Mouse (Mus musculus) adrenal gland, postnatal 4 days (tissue): ENCODE measurements around the gene Arpp19. TPM values are rescaled to one million over a fixed set of nuclear protein-coding genes. Genes with fewer than 3 reads are reported as not detected.
A peak's percentile ranks its signal among the peaks of the same experiment; 100 is the strongest.

Source experiments
- DNase-seq, 2 experiments: peaks; one replicate each; pipeline ENCODE4 v3.0.0; 2021 to 2022; ENCODE audit warnings: low spot score in 2 of 2, mixed read lengths in 2 of 2
- long read RNA-seq, 2 experiments: library from polyadenylated mRNA; stranded (forward); transcript quantifications; one replicate each; pipeline ENCODE4 v2.0.0; 2021
- total RNA-seq, 2 experiments: library from RNA; stranded (reverse); gene quantifications; 2 replicates each; pipeline ENCODE4 v1.2.3; 2021

The Arpp19 gene
- 100 to 1,000 TPM; 246 to 283 TPM for total RNA-seq
- long read RNA-seq, experiment 1, full-length matches to known transcripts: 178 of 186 reads
- long read RNA-seq, experiment 1, partial matches to known transcripts: 1 of 186 reads
- long read RNA-seq, experiment 1, other reads (novel, unspliced or antisense): 7 of 186 reads
- long read RNA-seq, experiment 2, full-length matches to known transcripts: 148 of 162 reads
- long read RNA-seq, experiment 2, partial matches to known transcripts: 9 of 162 reads
- long read RNA-seq, experiment 2, other reads (novel, unspliced or antisense): 5 of 162 reads

- DNase-seq: peak; percentile 53 to 69
Measured at GRCm38 (mm10) chr9:75037451-75038356, at the start of gene Arpp19. TSS of gene Arpp19 (plus strand) at chr9:75037614.

GRCm38 (mm10) chr9:74988893-74989460 lies 48.4 kb upstream of the Arpp19 start:
- DNase-seq: no peak

- DNase-seq: no peak
Measured at GRCm38 (mm10) chr9:74989990-74990389, 47.4 kb upstream of the Arpp19 start.

- no peak for DNase-seq
Measured at GRCm38 (mm10) chr9:74994611-74995257, 42.7 kb upstream of the Arpp19 start.

- no peak for DNase-seq
Measured at GRCm38 (mm10) chr9:74996349-74996748, 41.1 kb upstream of the Arpp19 start.

- no peak for DNase-seq
Measured at GRCm38 (mm10) chr9:74997976-74998375, 39.4 kb upstream of the Arpp19 start.

- no peak for DNase-seq
Measured at GRCm38 (mm10) chr9:75001006-75001405, 36.4 kb upstream of the Arpp19 start.

- DNase-seq: no peak
Measured at GRCm38 (mm10) chr9:75001611-75002204, 35.7 kb upstream of the Arpp19 start.

- no peak for DNase-seq
Measured at GRCm38 (mm10) chr9:75002262-75002661, 35.2 kb upstream of the Arpp19 start.

GRCm38 (mm10) chr9:75004203-75004602 lies 33.2 kb upstream of the Arpp19 start:
- DNase-seq: no peak

- no peak for DNase-seq
Measured at GRCm38 (mm10) chr9:75016591-75016990, 20.8 kb upstream of the Arpp19 start.

- no peak for DNase-seq
Measured at GRCm38 (mm10) chr9:75019181-75019580, 18.2 kb upstream of the Arpp19 start.

- DNase-seq: no peak
Measured at GRCm38 (mm10) chr9:75019592-75019991, 17.8 kb upstream of the Arpp19 start.

- DNase-seq: no peak
Measured at GRCm38 (mm10) chr9:75020561-75020960, 16.9 kb upstream of the Arpp19 start.

GRCm38 (mm10) chr9:75022546-75022945 lies 14.9 kb upstream of the Arpp19 start:
- no peak for DNase-seq

GRCm38 (mm10) chr9:75023150-75023894 lies 14.1 kb upstream of the Arpp19 start:
- no peak for DNase-seq

GRCm38 (mm10) chr9:75024089-75024488 lies 13.3 kb upstream of the Arpp19 start:
- DNase-seq: no peak

GRCm38 (mm10) chr9:75025689-75026088 lies 11.7 kb upstream of the Arpp19 start:
- DNase-seq: no peak

GRCm38 (mm10) chr9:75032408-75032807 lies 5.0 kb upstream of the Arpp19 start:
- no peak for DNase-seq

- no peak for DNase-seq
Measured at GRCm38 (mm10) chr9:75033141-75033540, 4.3 kb upstream of the Arpp19 start.
